Mouse (Mus musculus) embryonic facial prominence, embryonic 15.5 days (tissue): ENCODE data around the gene Gfpt1. TPM values are rescaled to one million over a fixed set of nuclear protein-coding genes. Genes with fewer than 3 reads are reported as not detected.
"Not testable (repeated sequence)": the region's sequence is repeated elsewhere in the genome, so short reads cannot be mapped to it uniquely, and the experiment has no call there.

Source experiments
- ATAC-seq: fragments of 200-750 bp; cut with Nextera tagmentation; 2 replicates; pipeline ENCODE4 v1.8.0; 2017; ENCODE audit warnings: low read depth, moderate TSS enrichment; ENCODE audit not compliant: insufficient number of reproducible peaks, low FRiP score, low TSS enrichment
- H3K27ac ChIP-seq: fragments of 300-500 bp; sonication (generic); replicated peaks from 2 replicates; pipeline ENCODE4 v1.5.1; 2015; ENCODE audit warnings: mild to moderate bottlenecking, inconsistent platforms
- H3K27me3 ChIP-seq: fragments of 300-500 bp; sonication (generic); 2 replicates; pipeline ENCODE4 v1.6.1; 2015; ENCODE audit warnings: inconsistent platforms
- H3K36me3 ChIP-seq: fragments of 300-500 bp; sonication (generic); 2 replicates; pipeline ENCODE4 v1.6.1; 2015; ENCODE audit warnings: mild to moderate bottlenecking, inconsistent platforms
- H3K4me1 ChIP-seq: fragments of 300-500 bp; sonication (generic); 2 replicates; pipeline ENCODE4 v1.6.1; 2015; ENCODE audit warnings: inconsistent platforms
- H3K4me2 ChIP-seq: fragments of 300-500 bp; sonication (generic); replicated peaks from 2 replicates; pipeline ENCODE4 v1.6.1; 2015; ENCODE audit warnings: mild to moderate bottlenecking, inconsistent platforms
- H3K4me3 ChIP-seq: fragments of 300-500 bp; sonication (generic); replicated peaks from 2 replicates; pipeline ENCODE4 v1.5.1; 2015; ENCODE audit warnings: mild to moderate bottlenecking, inconsistent platforms
- H3K9ac ChIP-seq: fragments of 300-500 bp; sonication (generic); 2 replicates; pipeline ENCODE4 v1.6.1; 2015; ENCODE audit warnings: inconsistent platforms
- H3K9me3 ChIP-seq: fragments of 300-500 bp; sonication (generic); replicated peaks from 2 replicates; pipeline ENCODE4 v1.6.1; 2016; ENCODE audit warnings: inconsistent platforms
- WGBS: fragments of 180-500 bp; shearing (Covaris S2); methylation state at CpG from one replicate; pipeline ENCODE4 v1.1.7; 2015; 5-methylcytosine and 5-hydroxymethylcytosine counted together
- polyA plus RNA-seq: library from polyadenylated mRNA; unstranded; fragments of >200 nt; fragmentation: Nextera tagmentation; extraction: Ambion mirVana; gene quantifications from 2 replicates; pipeline ENCODE4 v1.2.1, GENCODE M21; 2015

Gfpt1 gene
- polyA plus RNA-seq, 1 experiment from 2014 or later, result 20.4 TPM

DNA sequence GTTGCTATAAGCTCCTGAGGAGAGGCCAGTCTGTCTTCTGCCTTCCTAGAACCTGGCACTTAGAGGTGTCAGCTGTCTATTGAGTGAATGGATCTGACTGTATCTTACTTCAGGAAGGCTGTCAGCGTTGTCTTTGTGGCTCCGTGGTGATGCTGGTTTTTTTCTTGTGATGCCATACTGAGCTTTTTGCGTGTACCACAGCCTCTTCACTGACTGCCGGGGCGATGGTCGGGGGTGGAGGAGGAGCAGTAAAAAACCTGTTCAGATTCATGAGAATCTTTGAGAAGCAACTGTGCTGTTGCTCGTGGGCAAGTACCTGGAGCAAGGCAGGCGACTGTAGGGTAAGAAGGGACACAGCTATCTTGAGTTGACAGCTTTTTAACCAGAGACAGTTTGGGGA, 23.8 kb upstream of the Gfpt1 start:
- Histone ChIP-seq H3K4me3 (no peak overlapping the region), H3K9me3 (no peaks in the 10 kb centered on the region; the same call in 1 of the 2 replicates), H3K4me2 (no peak overlapping the region), H3K36me3 (peaks cover 69% of the 10 kb centered on the region), H3K27ac (no peak overlapping the region), H3K9ac (no peak overlapping the region), H3K4me1 (no peaks in the 10 kb centered on the region), H3K27me3 (no peaks in the 10 kb centered on the region)
- WGBS, result 92% methylated on average over 8 of the region's 8 CpGs
- ATAC-seq, result no peak

DNA sequence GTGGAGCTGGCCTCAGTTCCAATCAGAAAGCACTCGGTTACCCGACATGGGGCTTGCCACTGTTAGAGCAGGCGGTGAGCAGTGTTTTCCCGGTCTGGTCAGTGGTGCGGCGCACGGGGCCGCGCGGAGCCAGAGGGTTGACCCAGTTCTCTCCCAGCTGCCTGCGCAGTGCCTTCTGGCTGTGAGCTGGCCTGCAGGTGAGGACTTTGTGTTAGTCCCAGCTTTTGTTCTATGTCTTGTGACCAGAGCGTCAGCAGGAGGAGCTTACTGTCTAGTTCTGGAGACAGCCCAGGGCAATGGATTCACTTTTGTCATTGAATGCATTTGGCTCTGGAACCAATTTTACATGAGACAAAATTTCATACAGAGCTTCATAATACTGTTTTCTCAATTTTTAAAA, 20.9 kb upstream of the Gfpt1 start:
- 96% methylated on average over 12 of the region's 12 CpGs for WGBS
- ATAC-seq, result no peak
- Histone ChIP-seq H3K9me3 (no peaks in the 10 kb centered on the region; the same call in 1 of the 2 replicates), H3K9ac (no peak overlapping the region), H3K4me1 (no peaks in the 10 kb centered on the region), H3K4me3 (no peak overlapping the region), H3K36me3 (peaks cover 75% of the 10 kb centered on the region), H3K27ac (no peak overlapping the region), H3K4me2 (no peak overlapping the region), H3K27me3 (no peaks in the 10 kb centered on the region)

GRCm38 (mm10) chr6:87026980-87027379, 15.7 kb upstream of the Gfpt1 start:
- ATAC-seq, result no peak
- H3K27ac ChIP-seq, result no peak overlapping the region
- no peak overlapping the region for H3K4me2 ChIP-seq
- H3K9ac ChIP-seq, result no peak overlapping the region
- H3K4me1 ChIP-seq, result no peaks in the 10 kb centered on the region
- no peaks in the 10 kb centered on the region for H3K9me3 ChIP-seq
- H3K36me3 ChIP-seq, result peaks cover 60% of the 10 kb centered on the region
- 78% methylated on average over 7 of the region's 7 CpGs for WGBS
- no peaks in the 10 kb centered on the region for H3K27me3 ChIP-seq
- H3K4me3 ChIP-seq, result no peak overlapping the region

DNA sequence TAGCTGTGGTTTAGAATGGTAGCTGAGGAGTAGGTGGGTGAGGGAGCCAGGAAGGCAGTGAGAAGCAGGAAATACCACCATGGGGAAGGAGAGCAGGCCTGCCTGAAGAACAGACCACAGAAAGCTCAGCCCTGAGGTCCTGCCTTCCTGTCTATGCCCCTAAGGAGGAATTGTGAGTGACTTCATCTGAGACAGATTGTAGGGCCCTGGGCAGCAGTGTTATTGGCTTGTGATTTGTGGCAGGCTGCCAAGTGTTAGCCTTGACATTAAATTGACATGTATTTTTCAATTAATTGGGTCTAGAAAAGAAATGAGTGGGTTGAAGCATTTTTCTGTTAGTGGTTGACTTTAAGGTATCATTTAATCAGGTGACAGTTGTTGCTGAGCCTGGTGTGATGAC, 13.8 kb upstream of the Gfpt1 start:
- H3K27ac ChIP-seq, result no peak overlapping the region
- no peak overlapping the region for H3K4me3 ChIP-seq
- peaks cover 51% of the 10 kb centered on the region for H3K36me3 ChIP-seq
- no peaks in the 10 kb centered on the region for H3K4me1 ChIP-seq
- H3K9ac ChIP-seq, result no peak overlapping the region
- H3K9me3 ChIP-seq, result no peaks in the 10 kb centered on the region
- H3K27me3 ChIP-seq, result no peaks in the 10 kb centered on the region
- no peak for ATAC-seq
- no peak overlapping the region for H3K4me2 ChIP-seq

GRCm38 (mm10) chr6:87031310-87031709, 11.3 kb upstream of the Gfpt1 start:
- not testable (repeated sequence) for H3K27ac ChIP-seq, H3K4me3 ChIP-seq, H3K4me2 ChIP-seq, H3K4me1 ChIP-seq, H3K27me3 ChIP-seq, H3K9ac ChIP-seq, H3K9me3 ChIP-seq, ATAC-seq
- H3K36me3 ChIP-seq, result peaks cover 32% of the 10 kb centered on the region
- 89% methylated on average over 7 of the region's 7 CpGs for WGBS

DNA sequence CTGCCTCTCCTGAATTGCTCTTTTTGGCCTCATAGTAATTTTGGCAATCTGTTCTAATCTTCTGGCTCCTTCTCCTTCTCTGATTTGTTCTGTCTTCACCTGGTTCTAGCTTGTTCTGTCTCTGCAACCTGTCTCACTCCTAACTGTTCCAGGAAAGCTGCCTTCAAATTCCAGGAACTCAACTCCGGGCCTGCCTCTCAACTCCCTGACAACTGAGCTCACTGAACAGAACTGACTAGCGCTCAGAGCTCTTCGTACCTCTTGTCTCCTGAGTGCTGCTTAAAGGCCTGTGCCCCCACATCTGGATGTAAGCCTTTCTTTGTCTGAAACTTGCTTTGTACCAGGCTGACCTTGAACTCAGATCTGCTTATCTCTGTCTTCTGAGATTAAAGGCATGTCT, 10.2 kb upstream of the Gfpt1 start:
- WGBS, result 88% methylated on average over 3 of the region's 3 CpGs
- no peak overlapping the region for H3K27ac ChIP-seq
- H3K27me3 ChIP-seq, result no peaks in the 10 kb centered on the region
- no peaks in the 10 kb centered on the region for H3K4me1 ChIP-seq
- H3K9ac ChIP-seq, result no peak overlapping the region
- H3K4me3 ChIP-seq, result no peak overlapping the region
- ATAC-seq, result no peak
- H3K9me3 ChIP-seq, result no peaks in the 10 kb centered on the region
- H3K4me2 ChIP-seq, result no peak overlapping the region
- H3K36me3 ChIP-seq, result peaks cover 26% of the 10 kb centered on the region

- H3K27ac ChIP-seq, result no peak overlapping the region
- WGBS, result 81% methylated on average over 3 of the region's 3 CpGs
- H3K9ac ChIP-seq, result no peak overlapping the region
- H3K4me2 ChIP-seq, result no peak overlapping the region
- no peaks in the 10 kb centered on the region for H3K9me3 ChIP-seq
- peaks cover 16% of the 10 kb centered on the region for H3K36me3 ChIP-seq
- H3K27me3 ChIP-seq, result no peaks in the 10 kb centered on the region
- H3K4me1 ChIP-seq, result no peaks in the 10 kb centered on the region
- ATAC-seq, result no peak
- H3K4me3 ChIP-seq, result no peak overlapping the region
Measured at GRCm38 (mm10) chr6:87034395-87034794, 8.3 kb upstream of the Gfpt1 start.

GRCm38 (mm10) chr6:87037826-87038620, 4.6 kb upstream of the Gfpt1 start:
- H3K27ac ChIP-seq, result no peak overlapping the region
- WGBS, result 71% methylated on average over 10 of the region's 10 CpGs
- no peak overlapping the region for H3K9ac ChIP-seq
- H3K9me3 ChIP-seq, result no peaks in the 10 kb centered on the region
- ATAC-seq, result no peak
- peaks cover 7% of the 10 kb centered on the region; the same call in 1 of the 2 replicates for H3K4me1 ChIP-seq
- H3K4me3 ChIP-seq, result no peak overlapping the region
- H3K4me2 ChIP-seq, result no peak overlapping the region
- no peaks in the 10 kb centered on the region for H3K27me3 ChIP-seq
- no peaks in the 10 kb centered on the region for H3K36me3 ChIP-seq

GRCm38 (mm10) chr6:87039161-87039560, 3.5 kb upstream of the Gfpt1 start:
- no peaks in the 10 kb centered on the region for H3K36me3 ChIP-seq
- H3K9ac ChIP-seq, result no peak overlapping the region
- ATAC-seq, result no peak
- H3K27me3 ChIP-seq, result no peaks in the 10 kb centered on the region
- H3K4me3 ChIP-seq, result no peak overlapping the region
- H3K4me2 ChIP-seq, result no peak overlapping the region
- no peak overlapping the region for H3K27ac ChIP-seq
- H3K9me3 ChIP-seq, result no peaks in the 10 kb centered on the region
- H3K4me1 ChIP-seq, result peaks cover 15% of the 10 kb centered on the region
- WGBS, result 85% methylated on average over 8 of the region's 8 CpGs

GRCm38 (mm10) chr6:87040971-87041370, 1.7 kb upstream of the Gfpt1 start:
- WGBS, result 66% methylated on average over 4 of the region's 4 CpGs

GRCm38 (mm10) chr6:87041431-87041830, 1.2 kb upstream of the Gfpt1 start:
- H3K27me3 ChIP-seq, result no peaks in the 10 kb centered on the region
- no peaks in the 10 kb centered on the region for H3K36me3 ChIP-seq
- H3K27ac ChIP-seq, result peak overlapping the region; percentile 100
- no peaks in the 10 kb centered on the region for H3K9me3 ChIP-seq
- no peak for ATAC-seq
- WGBS, result 86% methylated on average over 7 of the region's 7 CpGs
- peak overlapping the region; percentile 61 for H3K4me2 ChIP-seq
- no peak overlapping the region for H3K9ac ChIP-seq
- H3K4me1 ChIP-seq, result peaks cover 21% of the 10 kb centered on the region
- 0 out of 2 replicates have a peak overlapping the region, but pooled peaks have one; percentile 95 for H3K4me3 ChIP-seq

More at GRCm38 (mm10) chr6:87040971-87041370, 1.7 kb upstream of the Gfpt1 start:
- H3K9me3 ChIP-seq, result no peaks in the 10 kb centered on the region
- no peaks in the 10 kb centered on the region for H3K36me3 ChIP-seq
- H3K27me3 ChIP-seq, result no peaks in the 10 kb centered on the region
- H3K4me1 ChIP-seq, result peaks cover 21% of the 10 kb centered on the region
- H3K4me2 ChIP-seq, result no peak overlapping the region
- H3K4me3 ChIP-seq, result no peak overlapping the region
- no peak overlapping the region for H3K9ac ChIP-seq
- no peak for ATAC-seq
- H3K27ac ChIP-seq, result peak overlapping the region; percentile 100

- no peaks in the 10 kb centered on the region for H3K36me3 ChIP-seq
- H3K4me1 ChIP-seq, result peaks cover 21% of the 10 kb centered on the region
- no peak for ATAC-seq
- H3K4me3 ChIP-seq, result peak overlapping the region; percentile 95
- no peaks in the 10 kb centered on the region for H3K27me3 ChIP-seq
- peak overlapping the region; percentile 61 for H3K4me2 ChIP-seq
- no peaks in the 10 kb centered on the region for H3K9me3 ChIP-seq
- peak overlapping the region; percentile 84 for H3K9ac ChIP-seq
- WGBS, result 0% methylated on average over 11 of the region's 11 CpGs
- H3K27ac ChIP-seq, result peak overlapping the region; percentile 100
Measured at GRCm38 (mm10) chr6:87042004-87042336, 676 bp upstream of the Gfpt1 start.
